Mouse (Mus musculus) adrenal gland, adult (tissue): ENCODE data around the gene Gm128.

Experiments used
- DNase-seq, 2 experiments: peaks; one replicate each; pipeline ENCODE4 v3.0.0; 2022 to 2023; ENCODE audit warnings: low spot score in 1 of 2; ENCODE audit not compliant: inconsistent age in 2 of 2

The Gm128 gene

GRCm38 (mm10) chr3:95200562-95200961, 40.8 kb downstream of the Gm128 start:
- DNase-seq, result no peak

GRCm38 (mm10) chr3:95200132-95200531, 41.3 kb downstream of the Gm128 start:
- no peak for DNase-seq

- no peak for DNase-seq
These were observed 42.3 kb downstream of the Gm128 start for GRCm38 (mm10) chr3:95199101-95199500.

GRCm38 (mm10) chr3:95195772-95196171, 45.6 kb downstream of the Gm128 start:
- DNase-seq, result no peak

GRCm38 (mm10) chr3:95194721-95195135, 46.7 kb downstream of the Gm128 start:
- no peak for DNase-seq
